Comparison of ENCODE assay signal across 23 mouse cellular contexts in the genomic region with DNA sequence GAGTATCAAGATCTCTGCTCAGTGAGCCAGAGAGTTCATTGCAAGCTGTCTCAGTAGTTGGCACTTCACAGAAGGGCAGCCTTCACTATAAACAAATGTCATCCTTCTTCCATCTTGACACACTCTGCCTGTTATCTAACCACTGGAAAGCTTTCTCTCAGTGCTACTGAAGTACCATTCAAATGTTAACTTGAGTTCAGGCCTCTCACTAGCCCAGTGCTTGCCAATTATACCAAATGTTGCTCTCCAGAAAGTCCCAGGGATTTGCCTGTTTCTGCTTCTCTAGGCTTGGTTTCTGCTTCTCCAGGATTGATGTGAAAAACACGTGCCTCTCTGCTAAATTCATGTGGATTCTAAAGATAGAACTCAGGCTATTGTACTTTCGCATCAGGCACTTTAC.
DNase-seq lines count a peak whose midpoint lies in the region; ATAC-seq lines count a peak whose summit lies in the region.
"Had no signal": no experiment of that assay in that cellular context is flagged by ENCODE, and none has a peak within 500 bp of the region (broad histone marks: within the 10 kb centered on the region; RNA-seq: fewer than 3 reads in every experiment).

No protein-coding gene starts in this region.

- no peaks in the 10 kb centered on the region for H3K36me3 ChIP-seq in embryonic facial prominence, embryonic 10.5 days (replicated peaks)
- H3K36me3 ChIP-seq: hindbrain, embryonic 12.5 days; intestine, embryonic 15.5 days; limb, embryonic 12.5 days; liver, embryonic 15.5 days; lung, embryonic 15.5 days; neural tube, embryonic 13.5 days; stomach, embryonic 15.5 days had no signal

- peak; percentile 41 for ATAC-seq in frontal cortex, adult (ENCODE audit: low TSS enrichment)
- ATAC-seq: forebrain, embryonic 14.5 days; hindbrain, postnatal 0 days; intestine, embryonic 15.5 days had no signal

- H3K9me3 ChIP-seq in embryonic facial prominence, embryonic 10.5 days, result no peaks in the 10 kb centered on the region
- H3K9me3 ChIP-seq: hindbrain, embryonic 12.5 days; intestine, embryonic 15.5 days; limb, embryonic 12.5 days; liver, embryonic 15.5 days; lung, embryonic 15.5 days; neural tube, embryonic 13.5 days; stomach, embryonic 15.5 days had no signal

- H3K27ac ChIP-seq in embryonic facial prominence, embryonic 10.5 days (replicated peaks), result no peak overlapping the region
- H3K27ac ChIP-seq: hindbrain, embryonic 12.5 days; hindbrain, postnatal 0 days; intestine, embryonic 15.5 days; limb, embryonic 12.5 days; liver, embryonic 15.5 days; lung, embryonic 15.5 days; neural tube, embryonic 13.5 days; stomach, embryonic 15.5 days had no signal

- no peaks in the 10 kb centered on the region for H3K27me3 ChIP-seq in embryonic facial prominence, embryonic 10.5 days (replicated peaks; ENCODE audit: low read depth, poor library complexity, severe bottlenecking)
- H3K27me3 ChIP-seq: hindbrain, embryonic 12.5 days; intestine, embryonic 15.5 days; limb, embryonic 12.5 days; liver, embryonic 15.5 days; lung, embryonic 15.5 days; neural tube, embryonic 13.5 days; stomach, embryonic 15.5 days had no signal

- no peak overlapping the region for H3K4me3 ChIP-seq in embryonic facial prominence, embryonic 10.5 days
- H3K4me3 ChIP-seq: hindbrain, embryonic 12.5 days; intestine, embryonic 15.5 days; limb, embryonic 12.5 days; liver, embryonic 15.5 days; lung, embryonic 15.5 days; neural tube, embryonic 13.5 days; stomach, embryonic 15.5 days had no signal

- WGBS in embryonic facial prominence, embryonic 10.5 days, result 84% methylated on average over 2 of the region's 2 CpGs

- H3K4me1 ChIP-seq in embryonic facial prominence, embryonic 10.5 days, result no peaks in the 10 kb centered on the region
- H3K4me1 ChIP-seq: hindbrain, embryonic 12.5 days; intestine, embryonic 15.5 days; limb, embryonic 12.5 days; liver, embryonic 15.5 days; lung, embryonic 15.5 days; neural tube, embryonic 13.5 days; stomach, embryonic 15.5 days had no signal

- no peak for DNase-seq in frontal cortex, postnatal 10 days (ENCODE audit: low spot score in 2 of 2)
- peak; percentile 55 for DNase-seq in adipocyte (ENCODE audit: low spot score)
- peak; percentile 26 for DNase-seq in cerebellum, adult 11-12 months
- peak; percentile 46 for DNase-seq in cerebellum, adult 9-11 months
- no peak for DNase-seq in thymus, postnatal 0 days (ENCODE audit: low spot score)
- DNase-seq in embryonic facial prominence, embryonic 10.5 days (ENCODE audit: low spot score), result no peak
- DNase-seq in right cerebral cortex, postnatal 10 days (ENCODE audit: low spot score in 2 of 2), result no peak
- DNase-seq: adrenal gland, postnatal 25 days; heart, postnatal 14 days; kidney, adult 2 months; kidney, postnatal 10 days; lung, postnatal 36 days; thymus, postnatal 25 days had no signal

Comparison
In these comparisons a context has a peak if more than half of its experiments do, and no peak if none do; other contexts are left out.
1. DNase-seq: peak in adipocyte (single experiment), cerebellum, adult 11-12 months (single experiment) and cerebellum, adult 9-11 months (single experiment); none in frontal cortex, postnatal 10 days (0 of 2), thymus, postnatal 0 days (single experiment), embryonic facial prominence, embryonic 10.5 days (single experiment) and right cerebral cortex, postnatal 10 days (0 of 2).